Mouse (Mus musculus) cerebellum, adult 2 months (tissue): ENCODE measurements around the gene Rnf10.

ENCODE experiments used
- CTCF ChIP-seq: fragments of 200-500 bp; IDR thresholded peaks from 2 replicates; pipeline ENCODE4 v1.5.1; 2011; ENCODE audit warnings: low read depth, mild to moderate bottlenecking, control low read depth, low read length, moderate library complexity, borderline replicate concordance; ENCODE audit not compliant: insufficient read depth
- POLR2A ChIP-seq: fragments of 200-500 bp; IDR thresholded peaks from 2 replicates; pipeline ENCODE4 v1.6.1; 2011; ENCODE audit warnings: low read length, control low read depth, borderline replicate concordance; ENCODE audit not compliant: insufficient read depth

DNA sequence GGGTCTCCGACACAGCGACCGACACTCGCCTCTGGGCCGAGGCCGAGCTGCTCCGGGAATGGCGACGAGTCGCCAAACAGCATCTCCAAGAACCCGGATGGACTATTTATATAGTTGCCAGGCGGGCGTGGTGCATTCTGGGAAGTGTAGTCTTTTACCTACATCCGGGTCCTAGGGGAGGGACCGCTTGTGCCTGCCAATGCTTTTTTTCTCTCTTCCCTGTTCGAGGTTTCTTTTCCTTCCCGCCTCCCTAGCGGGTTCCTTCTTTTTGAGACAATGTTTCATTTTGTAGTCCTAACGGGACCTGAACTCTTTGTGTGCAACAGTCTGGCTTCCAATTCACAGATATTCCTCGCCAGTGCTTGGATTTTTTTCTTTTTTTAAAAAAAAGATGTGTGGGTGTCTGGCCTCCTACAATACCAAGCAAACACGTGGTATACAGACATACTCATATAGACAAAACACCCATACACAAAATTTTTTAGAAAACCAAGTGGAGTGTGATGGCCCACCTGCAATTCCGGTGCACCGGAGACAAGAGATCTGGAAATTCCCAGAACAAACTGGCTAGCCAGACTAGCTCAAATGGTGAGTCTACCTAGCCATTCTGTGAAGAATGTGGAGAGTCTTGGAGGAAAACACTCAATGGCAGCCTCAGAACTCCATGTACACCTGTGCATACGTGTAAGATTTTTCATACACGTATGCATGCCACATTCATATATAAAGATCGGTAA lies at the start of gene Rnf10:
- TF ChIP-seq CTCF, result no peak
- TF ChIP-seq POLR2A, result peak; percentile 96
